Mouse (Mus musculus): ENCODE data around the gene Vangl1. TPM values are rescaled to one million over a fixed set of nuclear protein-coding genes. Genes with fewer than 3 reads are reported as not detected.

Gene Vangl1
- total and polyA plus RNA-seq, 3 experiments: not detected

- H3K27ac ChIP-seq (ENCODE audit: insufficient read depth, low read depth): no peak overlapping the region
- dilution Hi-C loops (cut with MboI; ENCODE audit: extremely low pct_ligation_motif_present, extremely low pct_unique_long_range_greater_than_20kb, low sequenced_read_pairs): no loop called here
- no peak overlapping the region for H3K4me2 ChIP-seq (ENCODE audit: insufficient read depth, low read depth, poor library complexity, severe bottlenecking)
- no peak overlapping the region for H3K9ac ChIP-seq (ENCODE audit: insufficient read depth, low read depth)
- DNase-seq (ENCODE audit: extremely low read depth): no peak
- H3K4me1 ChIP-seq (ENCODE audit: control insufficient read depth in 1 of 2, insufficient read depth in 2 of 2): peaks cover 0 to 8% of the 10 kb centered on the region in 2 experiments; a peak in 1 of 4 replicates
- no peak for TF ChIP-seq MYC (IDR thresholded peaks at IDR 0.05; ENCODE audit: low read depth, low read length)
- TF ChIP-seq BHLHE40 (IDR thresholded peaks at IDR 0.05; ENCODE audit: low read depth, low read length): no peak
- TF ChIP-seq NELFE (IDR thresholded peaks at IDR 0.05; ENCODE audit: low read depth, low read length): no peak
- TF ChIP-seq CHD1 (IDR thresholded peaks at IDR 0.05; ENCODE audit: low read depth, low read length): no peak
- no peak for TF ChIP-seq POLR2AphosphoS2 (IDR thresholded peaks at IDR 0.05; ENCODE audit: low read depth, low read length)
- TF ChIP-seq MAZ (IDR thresholded peaks at IDR 0.05; ENCODE audit: low read depth, low read length): no peak
- TF ChIP-seq POLR2A (IDR thresholded peaks at IDR 0.05; ENCODE audit: low read depth, low read length): no peak
- TF ChIP-seq E2F4 (IDR thresholded peaks at IDR 0.05; ENCODE audit: insufficient replicate concordance, low read depth, low read length): no peak
- no peak for TF ChIP-seq EP300 (IDR thresholded peaks at IDR 0.05; ENCODE audit: low read length)
- no peak for TF ChIP-seq HCFC1 (IDR thresholded peaks at IDR 0.05; ENCODE audit: low read depth, low read length)
- no peak for TF ChIP-seq GABPA (IDR thresholded peaks at IDR 0.05; ENCODE audit: insufficient replicate concordance, low read depth, low read length)
- TF ChIP-seq RAD21 (IDR thresholded peaks at IDR 0.05; ENCODE audit: low read depth, low read length): no peak
- TF ChIP-seq ZC3H11A (IDR thresholded peaks at IDR 0.05; ENCODE audit: low read depth, low read length): no peak
- H3K4me3 ChIP-seq (replicated peaks in 1 of 3; ENCODE audit: low read depth in 2 of 3, low read length in 2 of 3, poor library complexity in 1 of 3): no peak overlapping the region
- H3K9me3 ChIP-seq (replicated peaks; ENCODE audit: low read length): no peaks in the 10 kb centered on the region
- no peaks in the 10 kb centered on the region for H3K36me3 ChIP-seq (replicated peaks in 1 of 2; ENCODE audit: control insufficient read depth in 1 of 2, insufficient read depth in 1 of 2, low read length in 1 of 2)
- no peaks in the 10 kb centered on the region for H3K27me3 ChIP-seq (replicated peaks)
- no peaks in the 10 kb centered on the region for H3K79me2 ChIP-seq (replicated peaks; ENCODE audit: control insufficient read depth, extremely low read depth, insufficient read depth, poor library complexity, severe bottlenecking)
- in situ Hi-C loops (cut with MboI; ENCODE audit: low pct_ligation_motif_present, low pct_unique_long_range_greater_than_20kb, low sequenced_read_pairs): no loop called here
These were observed 46.8 kb downstream of the Vangl1 start for GRCm38 (mm10) chr3:102157652-102158051.

GRCm38 (mm10) chr3:102156737-102157136, 47.8 kb downstream of the Vangl1 start:
- H3K9ac ChIP-seq (ENCODE audit: insufficient read depth, low read depth): no peak overlapping the region
- no peaks in the 10 kb centered on the region for H3K79me2 ChIP-seq (replicated peaks; ENCODE audit: control insufficient read depth, extremely low read depth, insufficient read depth, poor library complexity, severe bottlenecking)
- H3K9me3 ChIP-seq (replicated peaks; ENCODE audit: low read length): no peaks in the 10 kb centered on the region
- in situ Hi-C loops (cut with MboI; ENCODE audit: low pct_ligation_motif_present, low pct_unique_long_range_greater_than_20kb, low sequenced_read_pairs): no loop called here
- no peaks in the 10 kb centered on the region for H3K27me3 ChIP-seq (replicated peaks)
- peaks cover 0 to 15% of the 10 kb centered on the region in 2 experiments; a peak in 1 of 4 replicates for H3K4me1 ChIP-seq (ENCODE audit: control insufficient read depth in 1 of 2, insufficient read depth in 2 of 2)
- TF ChIP-seq HCFC1 (IDR thresholded peaks at IDR 0.05; ENCODE audit: low read depth, low read length): no peak
- TF ChIP-seq POLR2A (IDR thresholded peaks at IDR 0.05; ENCODE audit: low read depth, low read length): no peak
- no peak for TF ChIP-seq MYC (IDR thresholded peaks at IDR 0.05; ENCODE audit: low read depth, low read length)
- TF ChIP-seq PAX5 (IDR thresholded peaks at IDR 0.05; ENCODE audit: low read length): no peak
- no peak for TF ChIP-seq UBTF (IDR thresholded peaks at IDR 0.05; ENCODE audit: low read depth, low read length)
- H3K36me3 ChIP-seq (replicated peaks in 1 of 2; ENCODE audit: control insufficient read depth in 1 of 2, insufficient read depth in 1 of 2, low read length in 1 of 2): no peaks in the 10 kb centered on the region
- dilution Hi-C loops (cut with MboI; ENCODE audit: extremely low pct_ligation_motif_present, extremely low pct_unique_long_range_greater_than_20kb, low sequenced_read_pairs): no loop called here
- H3K4me3 ChIP-seq (replicated peaks in 1 of 3; ENCODE audit: low read depth in 2 of 3, low read length in 2 of 3, poor library complexity in 1 of 3): no peak overlapping the region
- no peak overlapping the region for H3K27ac ChIP-seq (ENCODE audit: insufficient read depth, low read depth)
- DNase-seq (ENCODE audit: extremely low read depth): no peak
- H3K4me2 ChIP-seq (ENCODE audit: insufficient read depth, low read depth, poor library complexity, severe bottlenecking): no peak overlapping the region

Data from CH12.LX (cell line).